Mouse (Mus musculus): Measurements from ENCODE around the gene Cntnap2. TPM values are rescaled to one million over a fixed set of nuclear protein-coding genes. Genes with fewer than 3 reads are reported as not detected.

Gene Cntnap2
- polyA plus RNA-seq, 1 experiment from 2014 or later: 6.9 TPM

DNA sequence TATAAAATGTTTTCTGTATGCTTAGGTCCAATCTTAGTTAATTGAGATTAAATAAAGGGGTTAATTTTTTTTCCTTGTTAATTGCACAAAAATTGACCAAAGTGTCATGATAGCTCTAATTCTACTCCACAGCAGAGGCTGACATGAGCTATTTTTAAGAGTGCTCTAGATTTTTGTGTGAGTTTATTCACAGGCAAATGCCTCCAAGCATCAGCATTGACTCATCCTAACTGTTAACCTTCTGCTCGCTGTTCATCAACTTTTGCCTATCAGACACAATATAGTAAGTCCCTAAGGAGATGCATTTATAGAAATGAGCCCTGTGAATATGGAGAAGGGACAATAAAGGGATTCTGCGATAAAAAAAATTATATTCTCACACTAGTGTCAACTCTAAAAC lies 1138.1 kb downstream of the Cntnap2 start:
- WGBS: 91% methylated on average over 2 of the region's 2 CpGs
- Histone ChIP-seq H3K9me3 (ENCODE audit: control insufficient read depth, low read length) (no peaks in the 10 kb centered on the region), H3K4me3 (ENCODE audit: low read depth, low read length) (no peak overlapping the region), H3K9ac (ENCODE audit: low read length) (no peak overlapping the region), H3K27me3 (ENCODE audit: control insufficient read depth, insufficient read depth, low read length) (no peaks in the 10 kb centered on the region), H3K4me1 (ENCODE audit: control insufficient read depth, insufficient read depth, low read length) (no peaks in the 10 kb centered on the region), H3K27ac (ENCODE audit: low read depth, low read length) (no peak overlapping the region), H3K36me3 (ENCODE audit: control insufficient read depth, insufficient read depth, low read length) (no peaks in the 10 kb centered on the region), H3K4me2 (ENCODE audit: low read depth) (no peak overlapping the region)
- no peak for ATAC-seq (ENCODE audit: insufficient read depth, low FRiP score, low TSS enrichment)
- DNase-seq (ENCODE audit: low spot score): no peak

DNA sequence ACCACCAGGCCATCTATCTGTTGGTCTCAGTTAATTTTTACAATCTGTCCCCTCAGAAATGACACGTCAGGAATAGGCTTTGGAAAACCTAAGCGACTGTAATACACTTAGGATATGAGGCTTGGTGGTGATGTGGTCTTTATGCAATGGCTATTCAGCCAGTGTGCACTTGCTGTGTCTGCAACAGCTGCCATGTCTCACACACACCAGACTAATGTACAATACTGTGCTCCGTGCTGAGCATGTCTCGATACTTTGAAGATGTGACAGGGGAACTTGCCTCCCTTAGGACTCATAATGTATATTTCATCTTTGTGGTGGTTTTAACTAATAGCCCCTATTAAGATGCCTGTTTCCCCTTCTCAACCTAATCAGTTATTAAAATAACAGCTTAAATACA lies 1142.7 kb downstream of the Cntnap2 start:
- ATAC-seq (ENCODE audit: insufficient read depth, low FRiP score, low TSS enrichment) (no peak), DNase-seq (ENCODE audit: low spot score) (no peak)
- H3K4me1 ChIP-seq (ENCODE audit: control insufficient read depth, insufficient read depth, low read length): no peaks in the 10 kb centered on the region
- no peak overlapping the region for H3K4me3 ChIP-seq (ENCODE audit: low read depth, low read length)
- WGBS: 83% methylated on average over 4 of the region's 4 CpGs
- no peaks in the 10 kb centered on the region for H3K27me3 ChIP-seq (ENCODE audit: control insufficient read depth, insufficient read depth, low read length)
- no peak overlapping the region for H3K4me2 ChIP-seq (ENCODE audit: low read depth)
- no peak overlapping the region for H3K27ac ChIP-seq (ENCODE audit: low read depth, low read length)
- no peaks in the 10 kb centered on the region for H3K9me3 ChIP-seq (ENCODE audit: control insufficient read depth, low read length)
- H3K36me3 ChIP-seq (ENCODE audit: control insufficient read depth, insufficient read depth, low read length): no peaks in the 10 kb centered on the region
- no peak overlapping the region for H3K9ac ChIP-seq (ENCODE audit: low read length)

DNA sequence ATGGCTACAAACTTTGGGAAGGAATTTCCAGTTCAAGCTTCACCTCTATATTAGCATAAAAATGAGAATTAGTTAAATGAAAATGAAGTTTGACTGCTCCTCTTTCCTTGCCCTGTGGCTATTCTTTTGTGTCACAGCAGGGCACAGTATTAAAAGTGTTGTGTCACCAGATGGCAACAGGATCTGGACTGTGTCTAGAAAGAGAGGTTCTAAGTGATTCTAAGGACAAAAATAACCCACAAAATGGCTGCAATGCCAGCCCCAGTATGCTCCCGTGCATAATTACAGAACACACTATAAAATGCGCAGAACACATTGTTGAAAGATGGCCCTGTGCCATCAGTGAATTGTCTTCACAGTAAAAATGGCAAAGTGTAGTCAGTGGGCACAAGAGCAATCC lies 1146.4 kb downstream of the Cntnap2 start:
- no peak overlapping the region for H3K27ac ChIP-seq (ENCODE audit: low read depth, low read length)
- H3K4me1 ChIP-seq (ENCODE audit: control insufficient read depth, insufficient read depth, low read length): no peaks in the 10 kb centered on the region
- no peak for DNase-seq (ENCODE audit: low spot score)
- no peak overlapping the region for H3K9ac ChIP-seq (ENCODE audit: low read length)
- WGBS: 77% methylated on average over 2 of the region's 2 CpGs
- ATAC-seq (ENCODE audit: insufficient read depth, low FRiP score, low TSS enrichment): no peak
- no peak overlapping the region for H3K4me2 ChIP-seq (ENCODE audit: low read depth)
- no peak overlapping the region for H3K4me3 ChIP-seq (ENCODE audit: low read depth, low read length)
- no peaks in the 10 kb centered on the region for H3K9me3 ChIP-seq (ENCODE audit: control insufficient read depth, low read length)
- no peaks in the 10 kb centered on the region for H3K36me3 ChIP-seq (ENCODE audit: control insufficient read depth, insufficient read depth, low read length)
- H3K27me3 ChIP-seq (ENCODE audit: control insufficient read depth, insufficient read depth, low read length): no peaks in the 10 kb centered on the region

DNA sequence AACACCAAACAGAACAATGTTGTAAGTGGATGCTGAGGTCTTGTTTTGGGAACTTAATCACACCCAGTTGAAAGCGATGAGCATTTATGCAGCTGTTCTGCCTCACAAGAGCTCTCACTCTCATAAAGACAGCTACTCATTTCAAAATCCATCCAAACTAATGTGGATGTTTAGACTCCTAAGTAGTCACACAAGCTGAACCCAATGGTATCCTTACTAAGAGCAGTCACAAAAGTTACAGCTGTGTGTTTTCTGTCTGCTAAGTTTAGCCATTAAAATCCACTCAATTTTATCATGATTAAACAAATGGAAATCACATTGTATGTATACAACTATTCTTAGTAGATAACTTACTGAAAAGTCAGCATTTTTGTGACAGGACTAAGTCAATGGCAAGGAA lies 1173.7 kb downstream of the Cntnap2 start:
- DNase-seq (ENCODE audit: low spot score) (no peak), ATAC-seq (ENCODE audit: insufficient read depth, low FRiP score, low TSS enrichment) (no peak)
- 97% methylated on average over 1 of the region's 1 CpGs for WGBS
- Histone ChIP-seq H3K4me3 (ENCODE audit: low read depth, low read length) (no peak overlapping the region), H3K4me2 (ENCODE audit: low read depth) (no peak overlapping the region), H3K27ac (ENCODE audit: low read depth, low read length) (no peak overlapping the region), H3K4me1 (ENCODE audit: control insufficient read depth, insufficient read depth, low read length) (no peaks in the 10 kb centered on the region), H3K9ac (ENCODE audit: low read length) (no peak overlapping the region), H3K9me3 (ENCODE audit: control insufficient read depth, low read length) (no peaks in the 10 kb centered on the region), H3K27me3 (ENCODE audit: control insufficient read depth, insufficient read depth, low read length) (no peaks in the 10 kb centered on the region), H3K36me3 (ENCODE audit: control insufficient read depth, insufficient read depth, low read length) (no peaks in the 10 kb centered on the region)

DNA sequence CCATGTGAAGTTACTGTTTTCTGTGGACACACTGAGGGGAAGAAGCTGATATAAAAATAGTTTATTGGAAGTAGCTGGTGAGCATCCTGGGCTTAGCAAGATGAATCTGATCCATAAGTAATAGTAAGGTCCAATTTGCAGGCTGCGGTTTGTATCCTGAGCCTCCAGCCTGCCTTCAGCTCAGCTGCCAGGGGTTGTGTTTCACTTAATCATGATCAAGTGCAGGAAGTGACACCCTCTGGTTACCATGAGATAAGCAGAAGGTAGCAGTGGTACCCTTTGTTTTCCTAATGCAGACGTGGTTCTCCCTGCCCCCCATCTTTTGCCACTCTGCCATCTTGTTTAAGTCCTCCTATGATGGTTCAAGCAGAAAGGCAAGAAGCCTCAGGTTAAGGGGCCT lies 1181.2 kb downstream of the Cntnap2 start:
- no peaks in the 10 kb centered on the region for H3K36me3 ChIP-seq (ENCODE audit: control insufficient read depth, insufficient read depth, low read length)
- no peak for DNase-seq (ENCODE audit: low spot score)

DNA sequence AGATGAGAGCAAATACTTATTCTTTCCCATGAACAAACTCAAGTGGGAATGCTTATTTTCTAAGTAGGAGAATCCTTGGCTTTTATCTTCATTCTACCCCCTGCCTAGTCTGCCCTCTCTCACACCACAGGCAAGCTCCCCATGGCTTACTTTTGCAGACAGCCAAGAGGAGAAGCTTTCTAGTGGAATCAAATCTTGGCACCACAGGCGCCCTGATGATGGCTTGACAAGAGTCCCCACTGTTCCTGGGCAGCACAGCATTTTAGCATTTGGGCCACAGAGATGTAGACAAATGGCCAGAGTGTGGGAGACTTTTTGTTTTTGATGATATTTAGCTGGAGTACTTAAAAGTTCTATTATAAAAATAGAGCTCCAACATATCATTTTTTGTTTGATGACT lies 1204.0 kb downstream of the Cntnap2 start:
- Histone ChIP-seq H3K36me3 (ENCODE audit: control insufficient read depth, insufficient read depth, low read length) (no peaks in the 10 kb centered on the region), H3K4me1 (ENCODE audit: control insufficient read depth, insufficient read depth, low read length) (no peaks in the 10 kb centered on the region), H3K4me2 (ENCODE audit: low read depth) (no peak overlapping the region), H3K9me3 (ENCODE audit: control insufficient read depth, low read length) (no peaks in the 10 kb centered on the region), H3K27me3 (ENCODE audit: control insufficient read depth, insufficient read depth, low read length) (no peaks in the 10 kb centered on the region), H3K4me3 (ENCODE audit: low read depth, low read length) (no peak overlapping the region), H3K27ac (ENCODE audit: low read depth, low read length) (no peak overlapping the region), H3K9ac (ENCODE audit: low read length) (no peak overlapping the region)
- 24% methylated on average over 1 of the region's 1 CpGs for WGBS
- DNase-seq (ENCODE audit: low spot score): no peak
- no peak for ATAC-seq (ENCODE audit: insufficient read depth, low FRiP score, low TSS enrichment)

More for the DNA sequence above, 1181.2 kb downstream of the Cntnap2 start:
- no peaks in the 10 kb centered on the region for H3K9me3 ChIP-seq (ENCODE audit: control insufficient read depth, low read length)
- no peaks in the 10 kb centered on the region for H3K27me3 ChIP-seq (ENCODE audit: control insufficient read depth, insufficient read depth, low read length)
- 72% methylated on average over 2 of the region's 2 CpGs for WGBS
- no peak overlapping the region for H3K27ac ChIP-seq (ENCODE audit: low read depth, low read length)
- H3K9ac ChIP-seq (ENCODE audit: low read length): no peak overlapping the region
- no peak overlapping the region for H3K4me2 ChIP-seq (ENCODE audit: low read depth)
- no peak for ATAC-seq (ENCODE audit: insufficient read depth, low FRiP score, low TSS enrichment)
- H3K4me3 ChIP-seq (ENCODE audit: low read depth, low read length): no peak overlapping the region
- no peaks in the 10 kb centered on the region for H3K4me1 ChIP-seq (ENCODE audit: control insufficient read depth, insufficient read depth, low read length)

DNA sequence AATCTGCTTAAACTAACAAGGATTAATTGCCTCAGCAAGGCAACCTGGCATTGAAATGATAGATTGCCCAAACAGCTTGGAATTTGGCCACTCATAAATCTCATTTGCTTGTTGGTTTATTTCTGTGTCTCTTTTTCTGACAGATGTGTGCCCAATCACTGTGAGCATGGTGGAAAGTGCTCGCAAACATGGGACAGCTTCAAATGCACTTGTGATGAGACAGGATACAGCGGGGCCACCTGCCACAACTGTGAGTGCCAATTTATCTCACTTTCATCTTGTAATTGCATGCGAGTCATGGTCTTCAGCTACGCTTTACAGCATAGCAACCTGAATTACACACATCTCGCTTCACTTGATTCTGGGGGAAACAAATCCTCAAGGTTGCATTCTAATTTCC lies 1287.8 kb downstream of the Cntnap2 start:
- no peak overlapping the region for H3K27ac ChIP-seq (ENCODE audit: low read depth, low read length)
- 67% methylated on average over 5 of the region's 5 CpGs for whole genome bisulfite sequencing
- H3K4me1 ChIP-seq (ENCODE audit: control insufficient read depth, insufficient read depth, low read length): no peaks in the 10 kb centered on the region
- H3K36me3 ChIP-seq (ENCODE audit: control insufficient read depth, insufficient read depth, low read length): no peaks in the 10 kb centered on the region
- peak; percentile 16 for DNase-seq (ENCODE audit: low spot score)
- no peak overlapping the region for H3K4me3 ChIP-seq (ENCODE audit: low read depth, low read length)
- H3K9ac ChIP-seq (ENCODE audit: low read length): no peak overlapping the region
- H3K27me3 ChIP-seq (ENCODE audit: control insufficient read depth, insufficient read depth, low read length): no peaks in the 10 kb centered on the region
- ATAC-seq (ENCODE audit: insufficient read depth, low FRiP score, low TSS enrichment): no peak
- no peaks in the 10 kb centered on the region for H3K9me3 ChIP-seq (ENCODE audit: control insufficient read depth, low read length)
- H3K4me2 ChIP-seq (ENCODE audit: low read depth): no peak overlapping the region

DNA sequence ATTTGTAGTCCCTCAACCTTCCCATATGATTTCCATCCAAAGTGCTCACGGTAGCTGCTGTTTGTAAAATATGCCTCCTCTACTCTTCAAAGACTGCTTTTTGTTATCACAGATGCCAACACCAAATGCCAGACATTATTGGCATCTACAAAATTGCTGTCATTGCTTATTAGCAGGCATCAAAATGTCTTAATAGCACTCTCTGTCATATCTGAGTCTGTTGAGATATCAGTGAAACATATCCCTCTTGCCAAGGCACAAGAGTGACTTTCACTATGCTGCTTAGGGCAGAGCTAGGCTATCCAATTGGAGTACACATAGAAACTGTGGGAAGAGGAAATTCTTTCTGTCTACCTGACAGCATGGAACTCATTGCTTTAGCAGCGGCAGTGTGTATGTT lies 1301.9 kb downstream of the Cntnap2 start:
- H3K9ac ChIP-seq (ENCODE audit: low read length): no peak overlapping the region
- no peak overlapping the region for H3K4me3 ChIP-seq (ENCODE audit: low read depth, low read length)
- DNase-seq (ENCODE audit: low spot score) (no peak), ATAC-seq (ENCODE audit: insufficient read depth, low FRiP score, low TSS enrichment) (no peak)
- no peak overlapping the region for H3K4me2 ChIP-seq (ENCODE audit: low read depth)
- no peak overlapping the region for H3K27ac ChIP-seq (ENCODE audit: low read depth, low read length)
- WGBS: 86% methylated on average over 2 of the region's 2 CpGs
- no peaks in the 10 kb centered on the region for H3K9me3 ChIP-seq (ENCODE audit: control insufficient read depth, low read length)
- H3K36me3 ChIP-seq (ENCODE audit: control insufficient read depth, insufficient read depth, low read length): no peaks in the 10 kb centered on the region
- H3K27me3 ChIP-seq (ENCODE audit: control insufficient read depth, insufficient read depth, low read length): no peaks in the 10 kb centered on the region
- no peaks in the 10 kb centered on the region for H3K4me1 ChIP-seq (ENCODE audit: control insufficient read depth, insufficient read depth, low read length)

DNA sequence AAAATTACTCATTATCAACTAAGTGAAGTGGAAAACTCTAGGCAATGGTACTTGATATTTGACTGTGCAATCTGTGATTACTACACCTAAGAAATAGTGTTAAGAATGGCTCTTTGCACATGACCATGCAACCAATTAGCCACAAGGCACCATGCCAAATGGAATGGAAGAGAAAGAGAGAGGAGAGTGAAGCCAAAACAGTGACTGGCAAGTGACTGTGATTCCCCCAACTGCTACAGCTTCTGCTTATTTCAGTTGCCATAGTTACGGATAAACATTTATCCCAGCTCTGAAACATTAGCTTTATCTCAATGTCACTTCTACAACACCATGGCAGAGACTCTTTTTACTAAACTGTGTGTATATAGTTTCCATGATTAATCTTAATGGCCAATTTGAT lies 1303.0 kb downstream of the Cntnap2 start:
- H3K27me3 ChIP-seq (ENCODE audit: control insufficient read depth, insufficient read depth, low read length): no peaks in the 10 kb centered on the region
- no peak overlapping the region for H3K9ac ChIP-seq (ENCODE audit: low read length)
- 91% methylated on average over 1 of the region's 1 CpGs for WGBS
- ATAC-seq (ENCODE audit: insufficient read depth, low FRiP score, low TSS enrichment) (no peak), DNase-seq (ENCODE audit: low spot score) (no peak)
- H3K9me3 ChIP-seq (ENCODE audit: control insufficient read depth, low read length): no peaks in the 10 kb centered on the region
- H3K36me3 ChIP-seq (ENCODE audit: control insufficient read depth, insufficient read depth, low read length): no peaks in the 10 kb centered on the region
- H3K4me2 ChIP-seq (ENCODE audit: low read depth): no peak overlapping the region
- no peak overlapping the region for H3K27ac ChIP-seq (ENCODE audit: low read depth, low read length)
- H3K4me1 ChIP-seq (ENCODE audit: control insufficient read depth, insufficient read depth, low read length): no peaks in the 10 kb centered on the region
- no peak overlapping the region for H3K4me3 ChIP-seq (ENCODE audit: low read depth, low read length)

Measured in neural tube, embryonic 11.5 days (tissue).